Mouse (Mus musculus): Measurements from ENCODE around the gene Tmem242. TPM values are rescaled to one million over a fixed set of nuclear protein-coding genes. Genes with fewer than 3 reads are reported as not detected.

The Tmem242 gene
- total RNA-seq, 2 experiments from 2014 or later, result 134 to 164 TPM

- TF ChIP-seq CTCF (IDR thresholded peaks at IDR 0.05), result no peak
- Histone ChIP-seq H3K27ac (no peak overlapping the region), H3K4me3 (no peak overlapping the region)
- intact Hi-C loops (cut with DNase I), result loop anchor here (2.0 to 5.0 kb wide), 5 partner anchors 63 to 1823 kb away; no protein-coding TSS in a partner anchor
- DNase-seq, result no peak
Observed at GRCm38 (mm10) chr17:5395454-5396205, 44.4 kb downstream of the Tmem242 start.

- no peak for TF ChIP-seq CTCF (IDR thresholded peaks at IDR 0.05)
- no peak overlapping the region for H3K27ac ChIP-seq
- intact Hi-C loops (cut with DNase I), result no loop called here
- H3K4me3 ChIP-seq, result no peak overlapping the region
- DNase-seq, result no peak
Observed at GRCm38 (mm10) chr17:5390682-5391081, 49.4 kb downstream of the Tmem242 start.

- no peak overlapping the region for H3K4me3 ChIP-seq
- H3K27ac ChIP-seq, result no peak overlapping the region
- TF ChIP-seq CTCF (IDR thresholded peaks at IDR 0.05), result no peak
- intact Hi-C loops (cut with DNase I), result no loop called here
- no peak for DNase-seq
Observed at GRCm38 (mm10) chr17:5388351-5388750, 51.7 kb downstream of the Tmem242 start.

- H3K4me3 ChIP-seq, result no peak overlapping the region
- H3K27ac ChIP-seq, result no peak overlapping the region
- TF ChIP-seq CTCF (IDR thresholded peaks at IDR 0.05), result no peak
- DNase-seq, result no peak
- intact Hi-C loops (cut with DNase I), result no loop called here
Observed at GRCm38 (mm10) chr17:5386885-5387545, 53.0 kb downstream of the Tmem242 start.

GRCm38 (mm10) chr17:5385694-5386093 is 54.4 kb downstream of the Tmem242 start:
- intact Hi-C loops (cut with DNase I), result no loop called here
- no peak overlapping the region for H3K4me3 ChIP-seq
- no peak for DNase-seq
- TF ChIP-seq CTCF (IDR thresholded peaks at IDR 0.05), result no peak
- H3K27ac ChIP-seq, result no peak overlapping the region

- DNase-seq, result peak; percentile 32
- Histone ChIP-seq H3K27ac (no peak overlapping the region), H3K4me3 (no peak overlapping the region)
- intact Hi-C loops (cut with DNase I), result no loop called here
- no peak for TF ChIP-seq CTCF (IDR thresholded peaks at IDR 0.05)
Observed at GRCm38 (mm10) chr17:5377930-5378310, 62.1 kb downstream of the Tmem242 start.

GRCm38 (mm10) chr17:5377151-5377929 is 62.7 kb downstream of the Tmem242 start:
- intact Hi-C loops (cut with DNase I), result no loop called here
- H3K27ac ChIP-seq, result no peak overlapping the region
- DNase-seq, result no peak
- no peak overlapping the region for H3K4me3 ChIP-seq
- TF ChIP-seq CTCF (IDR thresholded peaks at IDR 0.05), result no peak

GRCm38 (mm10) chr17:5372951-5373350 is 67.1 kb downstream of the Tmem242 start:
- no peak for TF ChIP-seq CTCF (IDR thresholded peaks at IDR 0.05)
- Histone ChIP-seq H3K27ac (no peak overlapping the region), H3K4me3 (no peak overlapping the region)
- intact Hi-C loops (cut with DNase I), result no loop called here
- DNase-seq, result no peak

- no peak for DNase-seq
- intact Hi-C loops (cut with DNase I), result no loop called here
- TF ChIP-seq CTCF (IDR thresholded peaks at IDR 0.05), result no peak
- H3K4me3 ChIP-seq, result no peak overlapping the region
- no peak overlapping the region for H3K27ac ChIP-seq
Observed at GRCm38 (mm10) chr17:5371521-5371920, 68.5 kb downstream of the Tmem242 start.

- Histone ChIP-seq H3K4me3 (no peak overlapping the region), H3K27ac (no peak overlapping the region)
- intact Hi-C loops (cut with DNase I), result no loop called here
- TF ChIP-seq CTCF (IDR thresholded peaks at IDR 0.05), result no peak
- DNase-seq, result no peak
Observed at GRCm38 (mm10) chr17:5371032-5371431, 69.0 kb downstream of the Tmem242 start.

- no peak overlapping the region for H3K4me3 ChIP-seq
- intact Hi-C loops (cut with DNase I), result no loop called here
- no peak for TF ChIP-seq CTCF (IDR thresholded peaks at IDR 0.05)
- no peak for DNase-seq
- no peak overlapping the region for H3K27ac ChIP-seq
Observed at GRCm38 (mm10) chr17:5365992-5366398, 74.1 kb downstream of the Tmem242 start.

Small RNAs within 50 kb of the gene (microRNA-seq; reads per million reads assigned to microRNA genes)
- gene Gm22475, result not detected

Other genes starting within 250 kb of the Tmem242 start
- under 1 TPM; 0.56 to 0.99 TPM for gene Ldhal6b, start 21.5 kb downstream of the Tmem242 start, total RNA-seq (2021)
- 1 to 10 TPM; 2.0 to 4.3 TPM for gene Zdhhc14, start 52.3 kb upstream of the Tmem242 start, total RNA-seq (2021)

Measured in gastrocnemius, adult 2 months (tissue).